Mouse (Mus musculus) small intestine, adult 10 weeks (tissue): ENCODE results near the gene Amigo2. TPM values are rescaled to one million over a fixed set of nuclear protein-coding genes. Genes with fewer than 3 reads are reported as not detected.

Source experiments
- polyA plus RNA-seq: library from polyadenylated mRNA; stranded (reverse); fragments of 350-450 nt; fragmentation: Illumina TruSeq; extraction: RNeasy Lipid Tissue Mini Kit (QIAGEN cat#74804); gene quantifications from one replicate; pipeline ENCODE4 v1.2.3, GENCODE M21; 2014; ENCODE audit warnings: low replicate concordance

The Amigo2 gene
- polyA plus RNA-seq = 5.0 TPM

GRCm38 (mm10) chr15:97246911-97247790, at the start of gene Amigo2, which contains the start of gene Pced1b:
Gene Amigo2, minus strand, starts transcription at chr15:97247287.
Gene Pced1b, plus strand, starts transcription at chr15:97247107.

Other genes starting within 250 kb of the Amigo2 start
- gene Slc38a4, start 191.3 kb downstream of the Amigo2 start, polyA plus RNA-seq = 2.3 TPM
- gene Pced1b, start 180 bp downstream of the Amigo2 start, polyA plus RNA-seq = 0.22 TPM